Mouse (Mus musculus) hindbrain, embryonic 16.5 days (tissue): Measurements from ENCODE around the gene Nptxr. TPM values are rescaled to one million over a fixed set of nuclear protein-coding genes. Genes with fewer than 3 reads are reported as not detected.

Source experiments
- ATAC-seq: fragments of 200-750 bp; cut with Nextera tagmentation; 2 replicates; pipeline ENCODE4 v1.8.0; 2017; ENCODE audit warnings: moderate TSS enrichment, moderate library complexity
- H3K27ac ChIP-seq: fragments of 300-500 bp; sonication (generic); 2 replicates; pipeline ENCODE4 v1.5.1; 2014; ENCODE audit warnings: low read depth, mild to moderate bottlenecking, control low read depth, low read length, moderate library complexity
- H3K27me3 ChIP-seq: fragments of 300-500 bp; sonication (generic); replicated peaks from 2 replicates; pipeline ENCODE4 v1.6.1; 2014; ENCODE audit warnings: low read length; ENCODE audit not compliant: control insufficient read depth, insufficient read depth
- H3K36me3 ChIP-seq: fragments of 300-500 bp; sonication (generic); 2 replicates; pipeline ENCODE4 v1.6.1; 2014; ENCODE audit warnings: mild to moderate bottlenecking, low read length, moderate library complexity, mixed read lengths; ENCODE audit not compliant: control insufficient read depth, insufficient read depth
- H3K4me1 ChIP-seq: fragments of 300-500 bp; sonication (generic); 2 replicates; pipeline ENCODE4 v1.6.1; 2014; ENCODE audit warnings: low read depth, low read length; ENCODE audit not compliant: control insufficient read depth, insufficient read depth
- H3K4me2 ChIP-seq: fragments of 300-500 bp; sonication (generic); 2 replicates; pipeline ENCODE4 v1.6.1; 2014; ENCODE audit warnings: mild to moderate bottlenecking, low read length, control low read depth, moderate library complexity
- H3K4me3 ChIP-seq: fragments of 300-500 bp; sonication (generic); 2 replicates; pipeline ENCODE4 v1.5.1; 2014; ENCODE audit warnings: mild to moderate bottlenecking, low read length, control low read depth, moderate library complexity
- H3K9ac ChIP-seq: fragments of 300-500 bp; sonication (generic); 2 replicates; pipeline ENCODE4 v1.6.1; 2014; ENCODE audit warnings: low read depth, mild to moderate bottlenecking, control low read depth, low read length, moderate library complexity
- H3K9me3 ChIP-seq: fragments of 300-500 bp; sonication (generic); 2 replicates; pipeline ENCODE4 v1.6.1; 2014; ENCODE audit warnings: mild to moderate bottlenecking, low read length, moderate library complexity; ENCODE audit not compliant: control insufficient read depth
- WGBS: fragments of 180-500 bp; shearing (Covaris S2); extraction: QIAGEN DNeasy Blood & Tissue Kit; methylation state at CpG from one replicate; pipeline ENCODE4 v1.1.7; 2014; 5-methylcytosine and 5-hydroxymethylcytosine counted together
- polyA plus RNA-seq: library from polyadenylated mRNA; unstranded; fragments of >200 nt; fragmentation: Nextera tagmentation; extraction: Ambion mirVana; gene quantifications from 2 replicates; pipeline ENCODE4 v1.2.1, GENCODE M21; 2015

The Nptxr gene
- polyA plus RNA-seq, 1 experiment from 2014 or later = 44.1 TPM

GRCm38 (mm10) chr15:79797680-79798079 is 6.9 kb downstream of the Nptxr start:
- H3K4me3 ChIP-seq = no peak overlapping the region
- no peak overlapping the region for H3K9ac ChIP-seq
- no peaks in the 10 kb centered on the region for H3K27me3 ChIP-seq
- 81% methylated on average over 8 of the region's 8 CpGs for WGBS
- no peak for ATAC-seq
- H3K27ac ChIP-seq = no peak overlapping the region
- H3K36me3 ChIP-seq = no peaks in the 10 kb centered on the region; the same call in 1 of the 2 replicates
- H3K4me2 ChIP-seq = no peak overlapping the region
- peaks cover 8% of the 10 kb centered on the region for H3K4me1 ChIP-seq
- H3K9me3 ChIP-seq = no peaks in the 10 kb centered on the region

GRCm38 (mm10) chr15:79797096-79797495 is 7.5 kb downstream of the Nptxr start:
- H3K27me3 ChIP-seq = no peaks in the 10 kb centered on the region
- no peak for ATAC-seq
- H3K36me3 ChIP-seq = no peaks in the 10 kb centered on the region; the same call in 1 of the 2 replicates
- H3K4me2 ChIP-seq = no peak overlapping the region
- WGBS = 92% methylated on average over 7 of the region's 7 CpGs
- no peak overlapping the region for H3K4me3 ChIP-seq
- H3K9ac ChIP-seq = no peak overlapping the region
- no peaks in the 10 kb centered on the region for H3K9me3 ChIP-seq
- H3K27ac ChIP-seq = no peak overlapping the region
- H3K4me1 ChIP-seq = peaks cover 2% of the 10 kb centered on the region

GRCm38 (mm10) chr15:79796256-79796655 is 8.3 kb downstream of the Nptxr start:
- Histone ChIP-seq H3K27me3 (no peaks in the 10 kb centered on the region), H3K4me3 (no peak overlapping the region), H3K36me3 (no peaks in the 10 kb centered on the region; the same call in 1 of the 2 replicates), H3K4me1 (no peaks in the 10 kb centered on the region), H3K4me2 (no peak overlapping the region), H3K9me3 (no peaks in the 10 kb centered on the region), H3K27ac (no peak overlapping the region), H3K9ac (no peak overlapping the region)
- no peak for ATAC-seq
- 63% methylated on average over 12 of the region's 12 CpGs for WGBS

- Histone ChIP-seq H3K9me3 (no peaks in the 10 kb centered on the region), H3K36me3 (peaks cover 3% of the 10 kb centered on the region), H3K27me3 (no peaks in the 10 kb centered on the region), H3K4me1 (no peaks in the 10 kb centered on the region), H3K9ac (0 out of 2 replicates have a peak overlapping the region, but pooled peaks have one; percentile 11), H3K4me2 (no peak overlapping the region), H3K4me3 (no peak overlapping the region), H3K27ac (no peak overlapping the region)
- 41% methylated on average over 20 of the region's 20 CpGs for WGBS
- ATAC-seq = no peak
These were observed 10.4 kb downstream of the Nptxr start for GRCm38 (mm10) chr15:79794173-79794572.

GRCm38 (mm10) chr15:79793076-79793475 is 11.5 kb downstream of the Nptxr start:
- Histone ChIP-seq H3K4me1 (no peaks in the 10 kb centered on the region), H3K4me2 (no peak overlapping the region), H3K4me3 (no peak overlapping the region), H3K27me3 (no peaks in the 10 kb centered on the region), H3K9me3 (no peaks in the 10 kb centered on the region), H3K36me3 (peaks cover 4% of the 10 kb centered on the region), H3K27ac (no peak overlapping the region), H3K9ac (no peak overlapping the region)
- ATAC-seq = no peak
- WGBS = 95% methylated on average over 9 of the region's 9 CpGs

- ATAC-seq = 0 out of 2 replicates have a peak, but pooled peaks have one; percentile 15
- no peaks in the 10 kb centered on the region for H3K27me3 ChIP-seq
- no peaks in the 10 kb centered on the region for H3K9me3 ChIP-seq
- H3K36me3 ChIP-seq = peaks cover 4% of the 10 kb centered on the region
- no peak overlapping the region for H3K4me2 ChIP-seq
- 18% methylated on average over 19 of the region's 19 CpGs for WGBS
- H3K9ac ChIP-seq = no peak overlapping the region
- H3K4me3 ChIP-seq = no peak overlapping the region
- H3K4me1 ChIP-seq = peaks cover 3% of the 10 kb centered on the region; the same call in 1 of the 2 replicates
- no peak overlapping the region for H3K27ac ChIP-seq
These were observed 12.1 kb downstream of the Nptxr start for GRCm38 (mm10) chr15:79792455-79792854.

GRCm38 (mm10) chr15:79791502-79791901 is 13.1 kb downstream of the Nptxr start:
- H3K4me2 ChIP-seq = no peak overlapping the region
- no peaks in the 10 kb centered on the region for H3K9me3 ChIP-seq
- no peak overlapping the region for H3K27ac ChIP-seq
- H3K27me3 ChIP-seq = no peaks in the 10 kb centered on the region
- H3K4me3 ChIP-seq = no peak overlapping the region
- peaks cover 3% of the 10 kb centered on the region; the same call in 1 of the 2 replicates for H3K4me1 ChIP-seq
- ATAC-seq = no peak
- no peak overlapping the region for H3K9ac ChIP-seq
- WGBS = 4% methylated on average over 12 of the region's 12 CpGs
- peaks cover 4% of the 10 kb centered on the region for H3K36me3 ChIP-seq

- 84% methylated on average over 6 of the region's 6 CpGs for WGBS
- Histone ChIP-seq H3K4me1 (peaks cover 3% of the 10 kb centered on the region; the same call in 1 of the 2 replicates), H3K9ac (no peak overlapping the region), H3K4me2 (no peak overlapping the region), H3K36me3 (peaks cover 4% of the 10 kb centered on the region), H3K27me3 (no peaks in the 10 kb centered on the region), H3K9me3 (no peaks in the 10 kb centered on the region), H3K4me3 (no peak overlapping the region), H3K27ac (no peak overlapping the region)
- ATAC-seq = no peak
These were observed 13.7 kb downstream of the Nptxr start for GRCm38 (mm10) chr15:79790905-79791304.

- no peaks in the 10 kb centered on the region for H3K27me3 ChIP-seq
- H3K4me2 ChIP-seq = no peak overlapping the region
- H3K9ac ChIP-seq = no peak overlapping the region
- no peaks in the 10 kb centered on the region for H3K9me3 ChIP-seq
- peaks cover 3% of the 10 kb centered on the region; the same call in 1 of the 2 replicates for H3K4me1 ChIP-seq
- ATAC-seq = no peak
- no peak overlapping the region for H3K4me3 ChIP-seq
- peaks cover 4% of the 10 kb centered on the region for H3K36me3 ChIP-seq
- whole genome bisulfite sequencing = 54% methylated on average over 8 of the region's 8 CpGs
- no peak overlapping the region for H3K27ac ChIP-seq
These were observed 14.5 kb downstream of the Nptxr start for GRCm38 (mm10) chr15:79790111-79790510.
